8 mouse cellular contexts compared by ENCODE assay signal in the genomic region with DNA sequence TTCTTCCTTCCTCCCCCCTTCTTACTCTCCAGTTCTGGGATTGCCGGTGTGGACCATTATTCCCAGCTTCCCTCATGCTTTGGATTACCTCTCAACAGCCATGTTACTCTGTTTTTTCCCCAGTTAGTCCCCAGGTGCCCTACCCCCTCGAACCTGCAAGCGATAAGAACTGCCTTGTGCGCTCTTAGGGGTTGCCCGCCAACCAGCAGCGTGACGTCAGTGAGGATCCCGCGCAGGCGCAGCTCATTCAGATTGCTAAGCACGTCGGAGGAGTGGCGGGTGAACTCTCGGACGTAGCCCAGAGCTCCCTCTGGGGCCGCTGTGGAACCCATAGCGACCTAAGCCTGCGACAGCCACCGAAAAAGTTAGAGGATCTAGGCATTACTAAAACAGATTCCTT. TPM values are rescaled to one million over a fixed set of nuclear protein-coding genes. Genes with fewer than 3 reads are reported as not detected.
DNase-seq lines count a peak whose midpoint lies in the region; ATAC-seq lines count a peak whose summit lies in the region.

No protein-coding gene starts in this region.

- peaks cover 25% of the 10 kb centered on the region for H3K4me1 ChIP-seq in hindbrain, embryonic 16.5 days (ENCODE audit: control insufficient read depth, insufficient read depth, low read depth, low read length)
- H3K4me1 ChIP-seq in limb, embryonic 11.5 days (ENCODE audit: control insufficient read depth, insufficient read depth, low read length) = peaks cover 20% of the 10 kb centered on the region
- peaks cover 5% of the 10 kb centered on the region; the same call in 1 of the 2 replicates for H3K4me1 ChIP-seq in midbrain, embryonic 11.5 days (ENCODE audit: control insufficient read depth, insufficient read depth, low read length)

- H3K4me2 ChIP-seq in hindbrain, embryonic 16.5 days (ENCODE audit: low read length) = peak overlapping the region; percentile 63
- peak overlapping the region; percentile 37 for H3K4me2 ChIP-seq in limb, embryonic 11.5 days (ENCODE audit: low read depth, severe bottlenecking)
- peak overlapping the region; percentile 32 for H3K4me2 ChIP-seq in midbrain, embryonic 11.5 days

- DNase-seq in frontal cortex, postnatal 36 days (ENCODE audit: low spot score in 2 of 2) = peak; percentile 80 to 81
- peak; percentile 82 to 91 for DNase-seq in cerebellum, postnatal 25 days
- DNase-seq in gastrocnemius, adult 8-10 months (ENCODE audit: low spot score in 2 of 2) = peak; percentile 62 to 66
- peak; percentile 82 for DNase-seq in limb, embryonic 11.5 days (ENCODE audit: low spot score)
- peak; percentile 98 for DNase-seq in midbrain, embryonic 11.5 days (ENCODE audit: low spot score, missing footprints)
- peak; percentile 68 to 79 for DNase-seq in spleen, adult 18-20 months

- no peaks in the 10 kb centered on the region for H3K9me3 ChIP-seq in hindbrain, embryonic 16.5 days (ENCODE audit: control insufficient read depth, low read length)
- H3K9me3 ChIP-seq in limb, embryonic 11.5 days (ENCODE audit: control insufficient read depth, low read length) = no peaks in the 10 kb centered on the region
- H3K9me3 ChIP-seq in midbrain, embryonic 11.5 days (ENCODE audit: control insufficient read depth, low read length) = no peaks in the 10 kb centered on the region

- peak overlapping the region; percentile 37 for H3K4me3 ChIP-seq in hindbrain, embryonic 16.5 days (ENCODE audit: low read length)
- H3K4me3 ChIP-seq in limb, embryonic 11.5 days (ENCODE audit: low read depth, low read length) = peak overlapping the region; percentile 21
- peak overlapping the region; percentile 19 for H3K4me3 ChIP-seq in midbrain, embryonic 11.5 days (ENCODE audit: low read depth, low read length)

- no peak for ATAC-seq in frontal cortex, adult (ENCODE audit: low TSS enrichment)
- ATAC-seq in hindbrain, embryonic 16.5 days = peak; percentile 54; the same call in 1 of the 2 replicates
- no peak for ATAC-seq in limb, embryonic 11.5 days (ENCODE audit: insufficient number of reproducible peaks, low FRiP score, low TSS enrichment, low read depth)
- ATAC-seq in midbrain, embryonic 11.5 days (ENCODE audit: low FRiP score) = peak; percentile 57

- no peaks in the 10 kb centered on the region for H3K36me3 ChIP-seq in hindbrain, embryonic 16.5 days (ENCODE audit: control insufficient read depth, insufficient read depth, low read length)
- H3K36me3 ChIP-seq in limb, embryonic 11.5 days (ENCODE audit: control insufficient read depth, insufficient read depth, low read length) = no peaks in the 10 kb centered on the region
- no peaks in the 10 kb centered on the region for H3K36me3 ChIP-seq in midbrain, embryonic 11.5 days (ENCODE audit: control insufficient read depth, insufficient read depth, low read length)

- WGBS in hindbrain, embryonic 16.5 days = 2% methylated on average over 19 of the region's 19 CpGs
- WGBS in limb, embryonic 11.5 days = 1% methylated on average over 19 of the region's 19 CpGs
- WGBS in midbrain, embryonic 11.5 days = 2% methylated on average over 19 of the region's 19 CpGs

- peak overlapping the region; percentile 52 for H3K9ac ChIP-seq in hindbrain, embryonic 16.5 days (ENCODE audit: low read depth, low read length)
- H3K9ac ChIP-seq in limb, embryonic 11.5 days (ENCODE audit: low read length) = no peak overlapping the region; the same call in 1 of the 2 replicates
- peak overlapping the region; percentile 43; the same call in 1 of the 2 replicates for H3K9ac ChIP-seq in midbrain, embryonic 11.5 days (ENCODE audit: low read length)

- H3K27me3 ChIP-seq in hindbrain, embryonic 16.5 days (replicated peaks; ENCODE audit: control insufficient read depth, insufficient read depth, low read length) = peaks cover 19% of the 10 kb centered on the region
- peaks cover 55% of the 10 kb centered on the region for H3K27me3 ChIP-seq in limb, embryonic 11.5 days (ENCODE audit: control insufficient read depth, insufficient read depth, low read length)
- peaks cover 53% of the 10 kb centered on the region for H3K27me3 ChIP-seq in midbrain, embryonic 11.5 days (ENCODE audit: control insufficient read depth, insufficient read depth, low read length)

- H3K27ac ChIP-seq in hindbrain, embryonic 16.5 days (ENCODE audit: low read depth, low read length) = no peak overlapping the region
- no peak overlapping the region for H3K27ac ChIP-seq in limb, embryonic 11.5 days (replicated peaks; ENCODE audit: low read depth, low read length)
- no peak overlapping the region for H3K27ac ChIP-seq in midbrain, embryonic 11.5 days (ENCODE audit: low read depth, low read length)

RNA-seq across cellular contexts. Expression of gene Bcl6b, which starts 0.8 kb away (rescaled TPM):
- total RNA-seq in gastrocnemius, adult 8-10 months (2022) = 1 to 10 TPM; 1.2 to 3.9 (median 2.3) TPM
- 5.1 and 6.6 TPM in 2 replicates for polyA plus RNA-seq in hindbrain, embryonic 16.5 days (2015; fragmentation: Nextera tagmentation; extraction: Ambion mirVana)
- 7.3 and 7.5 TPM in 2 replicates for polyA plus RNA-seq in limb, embryonic 11.5 days (2014; fragmentation: Nextera tagmentation; extraction: Ambion mirVana)
- 4.9 and 5.4 TPM in 2 replicates for polyA plus RNA-seq in midbrain, embryonic 11.5 days (2014; fragmentation: Nextera tagmentation; extraction: Ambion mirVana)

RNA-seq across cellular contexts. Expression of gene Slc16a13, which starts 8.0 kb away (rescaled TPM):
- total RNA-seq in gastrocnemius, adult 8-10 months (2022) = under 1 TPM; 0.13 to 0.89 (median 0.35) TPM
- polyA plus RNA-seq in hindbrain, embryonic 16.5 days (2015; fragmentation: Nextera tagmentation; extraction: Ambion mirVana) = 11.9 and 15.2 TPM in 2 replicates
- 17.0 and 17.8 TPM in 2 replicates for polyA plus RNA-seq in limb, embryonic 11.5 days (2014; fragmentation: Nextera tagmentation; extraction: Ambion mirVana)
- 14.9 and 15.8 TPM in 2 replicates for polyA plus RNA-seq in midbrain, embryonic 11.5 days (2014; fragmentation: Nextera tagmentation; extraction: Ambion mirVana)

RNA-seq across cellular contexts. Expression of gene 0610010K14Rik, which starts 8.9 kb away (rescaled TPM):
- total RNA-seq in gastrocnemius, adult 8-10 months (2022) = 10 to 100 TPM; 29.8 to 36.3 (median 35.5) TPM
- 167 and 175 TPM in 2 replicates for polyA plus RNA-seq in hindbrain, embryonic 16.5 days (2015; fragmentation: Nextera tagmentation; extraction: Ambion mirVana)
- polyA plus RNA-seq in limb, embryonic 11.5 days (2014; fragmentation: Nextera tagmentation; extraction: Ambion mirVana) = 216 and 218 TPM in 2 replicates
- 226 and 232 TPM in 2 replicates for polyA plus RNA-seq in midbrain, embryonic 11.5 days (2014; fragmentation: Nextera tagmentation; extraction: Ambion mirVana)

RNA-seq across cellular contexts. Expression of gene Gm21988, which starts 10.8 kb away (rescaled TPM):
- 1 to 10 TPM; 1.6 to 3.3 (median 3.0) TPM for total RNA-seq in gastrocnemius, adult 8-10 months (2022)
- 13.8 and 15.7 TPM in 2 replicates for polyA plus RNA-seq in hindbrain, embryonic 16.5 days (2015; fragmentation: Nextera tagmentation; extraction: Ambion mirVana)
- polyA plus RNA-seq in limb, embryonic 11.5 days (2014; fragmentation: Nextera tagmentation; extraction: Ambion mirVana) = 8.2 and 10.5 TPM in 2 replicates
- polyA plus RNA-seq in midbrain, embryonic 11.5 days (2014; fragmentation: Nextera tagmentation; extraction: Ambion mirVana) = 9.7 and 12.1 TPM in 2 replicates

RNA-seq across cellular contexts. Expression of gene Rnasek, which starts 10.8 kb away (rescaled TPM):
- 100 to 1,000 TPM in 3 of 4 experiments, 10 to 100 TPM in 1; 92.8 to 127 (median 113) TPM for total RNA-seq in gastrocnemius, adult 8-10 months (2022)
- 416 and 443 TPM in 2 replicates for polyA plus RNA-seq in hindbrain, embryonic 16.5 days (2015; fragmentation: Nextera tagmentation; extraction: Ambion mirVana)
- polyA plus RNA-seq in limb, embryonic 11.5 days (2014; fragmentation: Nextera tagmentation; extraction: Ambion mirVana) = 94.1 and 94.6 TPM in 2 replicates
- 126 and 127 TPM in 2 replicates for polyA plus RNA-seq in midbrain, embryonic 11.5 days (2014; fragmentation: Nextera tagmentation; extraction: Ambion mirVana)

Comparison
In these comparisons a context has a peak if more than half of its experiments do, and no peak if none do; other contexts are left out.
1. ATAC-seq: peak in hindbrain, embryonic 16.5 days (single experiment) and midbrain, embryonic 11.5 days (single experiment); none in frontal cortex, adult (single experiment) and limb, embryonic 11.5 days (single experiment).
2. Peak in every context shown above with its lines, with median percentiles within 50 percentile points of each other: DNase-seq, H3K4me2 ChIP-seq and H3K4me3 ChIP-seq.